Mouse (Mus musculus) frontal cortex, postnatal 36 days (tissue): ENCODE data around the gene Os9.
"Not testable (repeated sequence)": the region's sequence is repeated elsewhere in the genome, so short reads cannot be mapped to it uniquely, and the experiment has no call there.

Experiments used
- DNase-seq, 2 experiments: peaks; one replicate each; pipeline ENCODE4 v3.0.0; 2022; ENCODE audit warnings: low spot score in 2 of 2

Gene Os9

DNA sequence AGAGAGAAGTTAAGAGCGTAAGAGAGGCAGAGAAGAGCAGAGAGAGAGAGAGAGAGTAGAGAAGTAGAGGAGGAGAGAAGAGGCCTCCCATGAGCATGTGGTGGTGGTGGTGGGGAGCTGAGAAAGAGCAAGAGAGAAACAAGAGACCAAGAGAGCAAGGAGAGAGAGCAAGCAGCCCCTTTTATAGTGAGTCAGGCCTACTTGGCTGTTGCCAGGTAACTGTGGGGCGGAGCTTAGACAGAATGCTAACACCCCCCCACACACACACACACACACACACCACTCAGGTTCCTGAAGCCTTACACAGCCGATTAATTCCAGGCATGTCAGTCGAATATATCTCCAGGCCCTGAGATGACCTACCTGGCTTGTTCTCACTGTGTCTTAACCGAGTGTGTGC lies 24.4 kb upstream of the Os9 start:
- no peak for DNase-seq

DNA sequence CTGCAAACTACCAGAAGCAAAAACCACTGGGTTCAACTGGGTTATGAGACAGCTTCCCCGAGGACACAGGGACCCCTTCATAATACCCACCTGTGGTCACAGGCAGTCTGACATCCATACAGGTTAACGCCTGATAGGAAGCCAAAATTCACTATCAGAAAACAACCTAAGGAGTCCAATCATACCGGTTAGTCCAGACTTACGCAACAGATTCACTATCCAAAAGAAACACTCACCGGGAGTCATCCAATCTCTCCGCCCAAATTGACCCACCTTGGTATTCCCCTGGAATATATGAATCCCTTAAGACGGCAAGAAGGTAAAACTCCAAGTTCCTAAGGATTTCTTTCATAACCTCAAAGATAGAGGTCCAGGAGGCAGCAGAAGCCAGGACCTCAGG lies 23.6 kb upstream of the Os9 start:
- DNase-seq, result no peak

DNA sequence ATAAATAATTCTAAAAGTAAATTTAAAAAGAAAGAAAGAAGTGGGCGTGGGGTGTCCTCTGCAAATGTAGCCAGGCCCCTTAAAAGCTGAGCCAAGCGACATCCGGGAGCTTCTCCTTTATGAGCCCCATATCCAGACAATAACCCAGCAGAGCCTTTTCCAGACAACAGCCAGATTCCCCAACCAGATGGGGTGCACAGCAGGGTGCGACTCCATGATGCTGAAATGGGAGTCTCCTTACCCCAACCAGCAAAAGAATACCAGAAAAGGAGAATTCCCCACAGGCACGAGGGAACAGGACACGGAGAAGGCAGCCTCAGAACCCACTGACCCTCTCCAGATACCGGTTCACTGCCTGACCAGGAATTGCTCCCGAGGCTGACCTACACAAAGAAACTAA lies 22.3 kb upstream of the Os9 start:
- DNase-seq, result no peak

DNA sequence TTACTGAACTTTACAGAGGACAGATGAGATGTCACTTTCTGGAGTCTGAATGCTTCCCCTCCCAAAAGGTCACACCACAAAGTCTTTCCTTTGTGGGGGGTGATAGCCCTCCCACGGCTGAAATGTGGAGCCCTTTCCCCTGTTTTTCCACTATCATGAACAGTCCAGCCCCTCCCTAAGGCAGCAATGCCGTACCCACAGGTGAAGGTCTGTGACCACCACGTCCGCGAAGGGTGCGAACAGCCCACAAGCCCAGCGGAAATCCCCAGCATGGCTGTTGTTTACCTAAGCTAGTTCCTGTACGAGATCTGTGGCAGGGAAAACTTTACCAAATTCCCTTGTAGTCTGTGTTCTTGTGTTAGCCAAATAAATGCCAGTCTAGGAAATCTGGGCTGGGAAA lies 20.6 kb upstream of the Os9 start:
- no peak for DNase-seq

DNA sequence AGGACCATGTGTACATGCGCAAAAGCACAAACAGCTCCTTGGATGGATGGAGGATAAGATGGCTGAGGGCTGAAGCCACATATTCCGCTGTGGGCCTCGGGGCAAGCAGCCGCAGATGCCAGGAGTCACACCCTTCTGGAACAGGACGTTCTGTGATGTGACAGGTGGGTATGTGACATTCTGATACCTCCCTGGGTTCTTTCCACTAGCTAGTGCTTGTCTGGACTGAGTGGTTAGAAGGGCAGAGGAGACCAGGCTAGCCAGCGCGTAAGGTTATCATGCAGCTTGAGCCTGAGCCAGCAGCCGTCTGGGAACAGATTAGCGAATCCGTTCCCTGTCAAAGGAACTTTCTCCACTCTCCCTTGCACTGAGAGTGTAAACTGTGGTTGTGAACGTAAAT lies 20.0 kb upstream of the Os9 start:
- DNase-seq, result no peak

DNA sequence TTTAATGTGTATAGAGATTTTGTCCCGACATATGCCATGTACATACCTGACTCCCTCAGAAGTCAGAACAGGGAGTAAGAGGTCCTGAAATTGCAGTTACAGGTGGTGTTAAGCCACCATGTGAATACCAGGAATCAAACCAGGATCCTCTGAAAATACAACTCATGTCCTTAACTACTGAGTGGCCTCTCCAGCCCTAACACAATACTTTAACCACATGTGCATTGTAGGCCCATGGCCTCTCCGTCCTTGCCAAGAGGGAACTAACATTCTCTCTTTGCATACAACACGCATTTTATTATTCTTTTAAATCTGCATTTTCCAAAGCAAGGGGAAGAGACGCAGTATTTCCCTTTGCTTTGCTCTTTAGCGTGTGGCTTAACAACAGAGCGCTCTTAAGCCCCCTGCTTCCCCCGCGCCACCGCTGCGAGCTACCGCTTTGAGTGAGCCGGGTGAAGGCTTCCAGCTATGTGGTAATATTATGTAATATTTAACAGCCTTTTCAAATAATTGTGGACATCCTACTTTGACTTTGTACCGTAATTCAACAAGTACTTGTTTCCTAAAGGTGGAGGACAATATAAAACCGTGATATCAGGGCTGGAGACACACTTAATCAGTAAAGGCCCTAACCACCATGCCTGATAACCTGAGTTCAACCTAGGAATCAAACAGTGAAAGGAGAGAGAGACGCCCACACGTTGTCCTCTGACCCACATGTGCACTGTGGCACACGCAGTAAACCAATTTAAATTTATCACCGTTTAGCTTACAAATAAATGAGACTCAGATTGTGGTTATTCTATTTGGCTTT lies 17.6 kb upstream of the Os9 start:
- no peak for DNase-seq

DNA sequence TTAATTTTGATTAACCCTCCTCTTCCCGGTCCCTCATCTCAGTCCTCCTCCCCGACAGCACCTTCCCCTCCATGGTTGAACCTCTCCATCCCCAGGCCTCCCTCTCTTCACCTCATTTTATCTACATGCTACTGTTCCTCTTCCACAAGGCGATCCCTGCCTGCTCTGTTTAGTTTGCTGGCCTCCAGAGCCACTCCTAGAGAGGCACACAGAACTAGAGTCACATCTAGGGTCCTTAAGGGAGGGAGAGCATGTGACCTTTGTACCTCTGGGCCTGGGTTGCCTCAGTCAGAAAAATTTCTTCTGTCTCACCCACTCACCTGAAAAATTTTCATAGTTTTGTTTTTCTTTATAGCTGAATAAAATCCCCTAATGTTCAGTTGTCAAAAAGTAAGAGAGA lies 17.0 kb upstream of the Os9 start:
- no peak for DNase-seq

DNA sequence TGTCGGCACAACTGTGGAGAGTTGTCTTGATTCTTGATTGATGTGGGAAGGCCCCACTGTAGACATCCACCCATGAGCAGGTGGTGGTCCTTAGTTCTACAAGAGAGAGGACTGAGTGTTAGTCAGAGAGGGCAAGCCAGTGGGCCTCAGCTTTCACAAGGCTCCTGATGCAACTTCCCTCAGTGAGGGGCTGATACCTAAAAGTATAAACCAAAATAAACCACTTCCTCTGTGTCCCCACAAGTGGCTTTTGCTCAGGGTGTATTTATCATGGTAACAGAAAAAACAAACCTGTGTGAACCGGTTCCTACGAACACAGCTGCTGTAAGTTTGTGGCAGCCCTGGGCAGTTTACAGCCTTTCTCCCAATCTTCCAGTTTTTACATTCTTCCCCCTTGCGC lies 15.6 kb upstream of the Os9 start:
- DNase-seq, result no peak

DNA sequence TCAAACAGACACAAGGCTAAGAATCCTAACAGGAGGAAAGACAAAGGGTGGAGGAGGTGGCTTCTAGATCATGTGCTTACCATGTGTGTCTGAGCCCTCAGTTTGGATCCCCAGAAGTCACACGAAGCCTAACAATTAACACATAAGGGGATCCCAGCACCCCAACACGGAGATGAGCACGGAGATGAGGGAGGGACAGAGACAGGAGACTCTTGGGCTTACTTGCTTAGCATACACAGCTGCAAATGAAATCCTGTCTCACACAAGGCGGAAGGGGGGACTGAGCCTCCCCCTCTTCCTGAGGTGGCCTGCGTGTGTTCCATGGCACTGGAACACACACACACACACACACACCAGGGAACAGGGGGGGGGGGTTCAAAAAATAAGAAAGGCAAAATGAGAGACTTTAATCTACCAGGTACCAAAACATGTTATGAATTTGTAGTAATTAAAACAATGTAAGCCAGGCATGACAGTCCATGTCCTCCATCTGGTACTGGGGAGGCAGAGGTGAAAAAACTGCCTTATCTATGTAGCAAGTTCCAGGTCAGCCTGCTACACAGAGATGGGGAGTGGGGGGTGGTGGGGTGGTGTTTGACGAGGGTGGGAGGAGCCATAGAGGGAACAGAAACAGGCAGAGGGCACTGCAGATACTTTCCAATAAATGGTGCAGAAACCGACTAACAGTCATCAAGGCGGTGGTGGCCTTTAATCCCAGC lies 14.3 kb upstream of the Os9 start:
- no peak for DNase-seq

DNA sequence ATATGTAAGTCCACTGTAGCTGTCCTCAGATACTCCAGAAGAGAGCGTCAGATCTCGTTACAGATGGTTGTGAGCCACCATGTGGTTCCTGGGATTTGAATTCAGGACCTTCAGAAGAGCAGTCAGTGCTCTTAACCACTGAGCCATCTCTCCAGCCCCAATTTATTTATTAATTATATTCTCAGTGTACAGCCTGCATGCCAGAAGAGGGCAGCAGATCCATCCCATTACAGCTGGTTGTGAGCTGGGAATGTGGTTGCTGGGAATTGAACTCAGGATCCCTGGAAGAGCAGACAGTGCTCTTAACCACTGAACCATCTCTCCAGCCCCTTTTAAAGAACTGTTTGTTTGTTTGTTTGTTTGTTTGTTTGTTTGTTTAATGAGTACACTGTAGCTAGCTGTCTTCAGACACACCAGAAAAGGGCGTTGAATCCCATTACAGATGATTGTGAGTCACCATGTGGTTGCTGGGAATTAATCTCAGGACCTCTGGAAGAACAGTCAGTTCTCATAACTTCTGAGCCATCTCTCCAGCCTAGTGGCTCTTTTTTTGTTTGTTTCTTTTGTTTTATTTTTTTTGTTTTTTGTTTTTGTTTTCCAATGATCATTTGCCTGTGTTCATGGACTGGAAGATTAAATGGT lies 13.6 kb upstream of the Os9 start:
- not testable (repeated sequence) for DNase-seq

DNA sequence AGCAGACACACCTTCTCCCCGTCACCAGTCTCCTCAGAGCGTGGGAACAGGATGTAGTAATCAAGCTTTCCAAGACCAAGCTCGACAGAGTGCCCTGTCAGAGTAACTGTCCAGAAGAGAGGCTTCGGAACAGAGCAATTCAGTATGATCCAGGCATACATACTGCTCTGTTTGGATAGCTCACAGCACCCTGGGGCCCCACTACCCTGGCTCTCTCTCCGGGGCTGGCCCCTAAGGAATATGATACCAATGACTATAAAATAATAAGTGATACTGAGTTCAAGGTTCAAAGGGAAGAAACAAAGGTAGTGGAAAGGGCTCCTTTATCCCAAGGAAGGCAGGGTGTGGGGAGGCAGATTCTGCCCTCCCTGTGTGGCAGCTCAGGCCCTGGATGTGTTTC lies 11.5 kb upstream of the Os9 start:
- DNase-seq, result no peak

DNA sequence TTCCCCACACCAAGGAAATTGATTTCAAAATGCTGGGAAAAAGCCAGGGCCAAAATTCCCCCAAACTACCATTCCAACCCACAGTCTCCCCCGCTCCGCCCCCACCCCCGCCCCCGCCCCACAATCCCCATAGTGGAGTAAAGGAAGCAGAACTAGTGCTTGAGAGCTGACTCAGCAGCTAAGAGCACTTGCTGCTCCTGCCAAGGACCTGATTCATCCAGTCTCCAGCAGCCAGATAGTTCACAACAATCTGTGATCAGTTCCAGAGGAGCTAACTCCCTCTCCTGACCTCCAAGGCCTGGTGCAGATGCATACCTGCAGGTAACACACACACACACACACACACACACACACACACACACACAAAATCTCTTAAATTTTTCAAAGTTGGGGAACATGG lies 8.5 kb upstream of the Os9 start:
- no peak for DNase-seq

DNA sequence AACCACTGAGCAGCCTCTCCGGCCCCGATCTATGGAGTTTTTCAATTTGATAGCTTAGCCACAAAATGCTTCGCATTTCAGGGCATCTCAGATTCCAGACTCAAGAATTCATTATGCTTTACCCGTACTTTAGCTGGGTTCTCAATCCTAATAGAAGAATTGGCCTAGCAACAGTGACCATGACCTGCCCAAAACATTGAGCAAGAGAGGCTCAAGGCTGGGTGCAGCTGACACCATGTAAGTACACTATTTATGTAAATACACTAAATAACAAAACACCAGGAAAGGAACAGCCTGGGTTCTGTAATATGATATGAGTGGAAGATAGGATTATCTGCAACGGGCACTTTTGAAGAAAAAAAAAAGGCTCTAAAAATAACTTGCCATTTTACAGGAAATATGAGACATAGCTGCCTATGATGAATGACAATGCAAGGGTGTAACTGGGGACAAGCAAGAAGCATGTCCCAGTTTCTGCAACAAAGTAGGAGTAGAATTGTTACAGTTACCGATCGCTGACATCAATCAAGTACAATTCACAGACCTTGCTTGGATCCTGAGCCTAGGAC lies 6.9 kb upstream of the Os9 start:
- no peak for DNase-seq

DNA sequence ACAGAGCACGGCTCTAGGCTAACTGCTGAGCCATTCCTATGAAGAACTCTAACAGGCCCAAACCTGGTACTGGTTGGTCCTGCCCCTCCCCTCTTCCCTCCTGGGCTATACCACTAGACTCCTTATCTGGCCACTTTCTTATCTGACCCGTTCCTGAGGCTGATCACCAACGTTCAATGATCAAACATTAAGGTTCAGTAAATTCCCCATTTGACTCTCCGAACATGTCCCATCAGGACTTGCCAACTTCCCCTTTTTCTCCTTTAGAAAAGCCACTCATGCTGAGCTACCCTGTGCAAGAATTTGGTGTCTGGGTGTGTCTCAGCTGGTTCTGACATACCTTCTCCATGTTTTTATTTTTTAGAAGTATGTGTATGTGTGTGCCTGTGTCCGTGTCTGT lies 5.6 kb upstream of the Os9 start:
- DNase-seq, result no peak

DNA sequence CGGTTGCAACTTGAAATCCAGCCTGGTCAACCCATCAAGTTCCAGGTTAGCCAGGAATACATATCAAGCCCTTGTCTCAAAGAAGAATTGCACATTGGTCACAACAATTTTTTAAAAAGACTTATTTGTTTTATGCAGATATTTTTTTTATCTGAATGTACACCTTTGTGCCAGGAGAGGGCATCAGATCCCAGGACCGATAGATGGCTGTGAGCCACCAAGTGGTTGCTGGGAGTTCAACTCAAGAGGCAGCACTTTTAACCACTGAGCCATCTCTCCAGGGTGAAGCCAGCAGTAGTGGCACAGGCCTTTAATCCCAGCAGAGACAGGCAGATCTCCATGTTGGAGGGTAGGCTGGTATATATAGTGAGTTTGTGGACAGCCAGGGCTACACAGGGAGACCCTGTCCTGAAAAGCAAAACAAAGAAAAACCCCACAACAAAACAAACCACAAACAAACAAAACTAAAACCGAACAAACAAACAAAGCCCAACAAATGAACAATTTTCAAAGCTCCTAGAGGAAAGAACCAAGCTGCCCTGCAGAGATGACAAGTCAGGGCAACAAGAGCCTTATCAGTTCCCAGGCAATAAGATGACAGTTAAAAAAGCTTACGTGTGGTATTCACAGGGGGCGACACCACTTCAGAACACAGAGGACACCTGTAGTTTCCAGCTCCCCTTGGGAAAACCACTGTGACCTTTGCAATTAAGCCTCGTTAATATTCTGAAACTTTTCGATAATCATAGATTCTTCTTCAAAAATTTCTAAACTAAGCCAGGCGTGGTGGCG lies 4.5 kb upstream of the Os9 start:
- peak in 1 of 2 experiments; percentile 43 for DNase-seq

DNA sequence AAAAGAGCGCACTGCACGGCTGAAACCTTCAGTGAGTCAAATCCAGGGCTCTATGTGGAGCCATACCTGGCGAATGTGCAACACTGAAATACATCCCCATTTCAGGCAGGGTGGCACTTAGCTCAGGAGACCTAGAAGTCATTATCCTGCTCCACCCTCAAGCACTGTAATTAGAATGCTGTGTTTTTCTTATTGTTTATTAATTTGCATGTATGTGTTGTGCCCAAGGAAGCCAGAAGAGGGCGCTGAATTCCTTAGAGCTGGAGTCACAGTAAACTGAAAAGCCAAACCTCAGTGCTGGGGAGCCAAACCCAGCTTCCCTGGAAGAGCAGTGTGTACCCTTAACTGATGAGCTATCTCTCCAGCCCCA lies 2.5 kb upstream of the Os9 start:
- peak; percentile 74 to 90 for DNase-seq

DNA sequence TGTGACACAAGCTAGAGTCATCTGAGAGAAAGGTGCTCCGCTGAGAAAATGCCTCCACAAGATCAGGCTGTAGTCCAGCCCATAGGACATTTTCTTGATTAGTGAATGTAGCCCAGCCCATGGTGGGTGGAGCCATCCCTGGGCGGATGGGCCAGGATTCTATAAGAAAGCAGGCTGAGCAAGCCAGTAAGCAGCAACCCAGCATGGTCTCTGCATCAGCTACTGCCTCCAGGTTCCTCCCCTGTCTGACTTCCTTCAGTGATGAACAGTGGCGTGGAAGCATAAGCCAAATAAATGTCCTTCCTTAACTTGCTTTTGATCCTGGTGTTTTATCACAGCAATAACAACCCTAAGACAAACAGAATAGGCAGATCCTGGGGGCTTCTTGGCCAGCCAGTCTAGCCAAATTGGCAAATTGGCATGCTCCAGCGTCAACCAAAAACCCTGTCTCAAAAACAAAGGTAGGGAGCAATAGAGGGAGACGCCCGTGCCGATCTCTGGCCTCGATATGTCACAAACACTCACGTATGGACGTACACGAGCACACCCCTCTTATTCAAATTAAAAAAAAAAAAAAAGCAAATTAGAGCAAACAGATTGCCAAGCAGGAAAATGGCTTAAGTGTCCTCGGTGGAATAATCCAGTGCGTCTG lies 2.0 kb upstream of the Os9 start:
- peak; percentile 43 to 68 for DNase-seq

DNA sequence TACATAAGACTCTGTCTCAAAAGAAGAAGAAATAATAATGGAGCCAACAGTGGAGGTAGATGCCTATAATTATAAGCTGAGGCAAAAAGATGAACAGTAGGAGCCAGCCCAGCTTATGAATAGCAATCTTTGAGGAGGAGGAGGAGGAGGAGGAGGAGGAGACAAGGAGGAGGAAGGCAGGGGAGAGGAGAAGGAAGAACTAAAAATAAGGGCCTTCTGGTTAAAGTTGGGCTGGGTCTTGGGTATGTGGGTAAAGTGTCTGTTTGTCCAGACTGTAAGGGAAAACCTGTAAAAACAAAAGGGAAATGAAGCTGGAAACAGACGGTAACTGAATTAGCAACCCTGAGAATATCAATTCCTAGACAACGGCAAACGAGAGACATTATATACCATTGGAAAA lies 1.1 kb upstream of the Os9 start:
- DNase-seq, result no peak

DNA sequence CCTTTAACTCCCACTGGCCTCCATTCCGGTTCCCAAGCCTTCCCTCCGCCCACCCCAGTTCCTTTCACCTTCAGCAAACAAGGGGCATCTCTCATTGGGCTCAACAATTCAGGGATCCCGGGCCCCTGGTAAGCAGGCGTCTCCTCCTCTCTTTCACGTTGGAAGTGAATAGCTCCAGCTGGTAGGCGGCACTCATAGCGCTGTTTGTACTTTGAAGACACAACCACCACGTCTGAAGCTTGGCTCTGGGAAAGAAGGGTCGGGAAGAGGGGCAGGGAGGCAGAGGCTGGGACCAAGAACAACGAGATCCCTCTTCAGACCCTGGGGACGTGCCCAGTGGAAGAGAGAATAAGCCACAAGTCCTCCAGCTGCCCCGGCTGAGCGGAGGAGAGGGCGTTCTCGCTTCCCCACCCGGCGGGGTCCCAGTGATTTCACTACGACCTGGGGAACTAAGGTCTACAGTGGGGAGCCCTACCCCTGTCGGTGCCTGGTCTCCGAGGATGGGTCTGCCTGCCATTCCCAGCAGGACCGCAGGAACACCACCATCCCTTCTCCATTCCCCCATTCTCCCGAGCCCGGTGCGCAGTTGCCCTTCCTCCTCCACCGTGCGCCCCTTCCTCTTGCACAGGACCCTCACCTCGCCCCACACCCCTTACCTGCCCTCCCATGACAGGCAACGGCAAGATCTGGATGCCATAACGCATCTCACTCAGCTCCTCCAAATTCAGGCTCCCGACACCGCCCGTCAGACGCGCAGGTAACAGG lies 448 bp downstream of the Os9 start:
- peak in 1 of 2 experiments; percentile 14 for DNase-seq

DNA sequence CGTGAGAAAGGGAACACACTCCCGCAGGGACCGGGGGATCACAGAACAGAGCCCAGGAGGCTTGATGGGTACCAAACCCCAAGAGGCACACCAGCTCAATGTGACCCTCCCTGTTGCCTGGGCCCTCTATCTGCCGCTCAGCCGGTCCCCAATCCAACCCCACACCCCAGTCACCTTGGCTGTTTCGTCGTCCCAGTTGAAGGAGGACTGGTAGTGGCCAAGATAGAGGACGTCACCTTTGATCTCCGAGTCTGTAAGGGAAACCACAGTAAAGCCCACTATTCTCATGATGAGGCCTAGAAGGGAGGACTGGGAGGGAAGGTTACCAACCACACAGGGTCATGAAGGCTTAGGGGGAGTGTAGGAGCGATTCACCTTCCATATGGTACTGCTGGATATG lies 1.7 kb downstream of the Os9 start:
- DNase-seq, result no peak

DNA sequence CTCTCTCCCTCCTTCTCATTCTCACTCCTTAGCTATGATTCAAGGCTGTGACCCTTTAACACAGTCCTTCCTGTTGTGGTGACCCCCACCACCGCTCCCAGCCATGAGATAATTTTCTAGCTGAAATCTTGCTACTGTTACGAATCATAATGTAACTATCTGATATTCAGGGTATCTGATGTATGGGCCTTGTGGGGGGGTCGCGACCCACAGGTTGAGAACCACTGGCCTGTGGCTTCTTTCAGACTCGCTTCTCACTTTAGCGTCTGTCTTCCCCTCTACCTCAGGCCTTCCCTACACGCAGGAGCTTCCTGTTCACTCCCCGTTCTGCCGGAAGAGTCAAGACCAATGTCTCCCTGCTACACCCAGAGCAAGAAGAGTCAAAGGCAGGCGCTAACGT lies 2.5 kb downstream of the Os9 start:
- DNase-seq, result no peak
